Mouse (Mus musculus) heart, postnatal 0 days (tissue): ENCODE measurements at regions not wholly inside any gene's neighbourhood (a gene's known extent, or its start where the extent isn't known, plus 50 kb on each side); places are given as distances from the start of the nearest gene placed in this dataset.

ENCODE experiments used
- CTCF ChIP-seq: IDR thresholded peaks from 2 replicates; pipeline ENCODE4 v1.5.1; 2016; ENCODE audit warnings: antibody characterized with exemption, control low read depth, low read depth
- EP300 ChIP-seq: IDR thresholded peaks from 2 replicates; pipeline ENCODE4 v1.6.1; 2016; ENCODE audit warnings: antibody characterized with exemption, low read depth

- no peak for TF ChIP-seq CTCF
- no peak for TF ChIP-seq EP300
These were observed 122.4 kb upstream of the Slc1a3 start for GRCm38 (mm10) chr15:8832970-8833369.
